Mouse (Mus musculus): Measurements from ENCODE around the gene Hps1.

The Hps1 gene

GRCm38 (mm10) chr19:42713770-42714169 lies 66.0 kb downstream of the Hps1 start:
- DNase-seq, result no peak
